Mouse (Mus musculus) layer of hippocampus, adult 2 months (tissue): ENCODE results near the gene Ywhae. TPM values are rescaled to one million over a fixed set of nuclear protein-coding genes. Genes with fewer than 3 reads are reported as not detected.
"Not testable (repeated sequence)": the region's sequence is repeated elsewhere in the genome, so short reads cannot be mapped to it uniquely, and the experiment has no call there.

Experiments used
- DNase-seq, 2 experiments: peaks; one replicate each; pipeline ENCODE4 v3.0.0; 2022; ENCODE audit warnings: low spot score in 2 of 2
- H3K27ac ChIP-seq: fragments of 200-600 bp; 2 replicates; pipeline ENCODE4 v1.8.1; 2022
- H3K4me3 ChIP-seq: fragments of 200-600 bp; 2 replicates; pipeline ENCODE4 v1.8.1; 2022; ENCODE audit warnings: mild to moderate bottlenecking
- CTCF ChIP-seq: fragments of 200-600 bp; conservative IDR thresholded peaks from 2 replicates; pipeline ENCODE4 v1.8.1; 2022; ENCODE audit warnings: antibody characterized with exemption, mild to moderate bottlenecking, moderate library complexity
- long read RNA-seq, 2 experiments: library from polyadenylated mRNA; stranded (forward); transcript quantifications; one replicate each; pipeline ENCODE4 v2.0.0; 2021; ENCODE audit warnings: borderline mapping rate in 2 of 2
- total RNA-seq, 2 experiments: library from RNA; stranded (reverse); gene quantifications; 2 replicates each; pipeline ENCODE4 v1.2.3; 2021

Gene Ywhae
- total RNA-seq, result 1,000 to 10,000 TPM; 1,140 to 1,236 TPM
- long read RNA-seq, experiment 1, transcript Ywhae-201 (6 exons, 2,100 nt), result major isoform, 719 of 771 reads
- long read RNA-seq, experiment 1, partial matches to known transcripts, result 13 of 771 reads
- long read RNA-seq, experiment 1, other reads (novel, unspliced or antisense), result 39 of 771 reads
- long read RNA-seq, experiment 2, transcript Ywhae-201 (6 exons, 2,100 nt), result major isoform, 986 of 1,045 reads
- long read RNA-seq, experiment 2, partial matches to known transcripts, result 13 of 1,045 reads
- long read RNA-seq, experiment 2, other reads (novel, unspliced or antisense), result 46 of 1,045 reads

GRCm38 (mm10) chr11:75732434-75733226 is at the start of gene Ywhae:
Gene Ywhae, plus strand, starts transcription at chr11:75732869.
- no peak; the same call in 1 of the 2 replicates for TF ChIP-seq CTCF
- peak within 1 kb of the TSS; percentile 71 for H3K4me3 ChIP-seq
- peak; percentile 88 to 89 for DNase-seq
- peak within 1 kb of the TSS; percentile 100 for H3K27ac ChIP-seq

DNA sequence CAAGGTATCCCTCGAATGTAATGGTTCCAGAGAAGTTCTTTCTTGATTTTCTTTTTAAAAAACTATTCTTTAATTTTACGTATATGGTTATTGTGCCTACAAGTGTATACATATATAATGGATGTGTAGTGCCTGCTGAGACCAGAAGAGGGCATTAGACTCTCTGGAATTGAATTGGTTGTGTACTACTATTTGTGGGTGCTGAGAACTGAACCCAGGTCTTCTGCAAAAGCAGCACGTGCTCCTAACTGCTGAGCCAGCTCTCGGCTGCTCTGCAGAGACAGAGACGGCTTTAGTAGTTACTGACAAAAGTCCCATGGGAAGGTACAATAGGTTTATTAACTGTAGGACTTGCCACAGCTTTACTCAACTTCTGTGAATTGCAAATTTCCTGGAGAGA is 48.2 kb upstream of the Ywhae start:
- no peak for DNase-seq
- Histone ChIP-seq H3K4me3 (no peak overlapping the region), H3K27ac (no peak overlapping the region)
- peak; percentile 46 for TF ChIP-seq CTCF

DNA sequence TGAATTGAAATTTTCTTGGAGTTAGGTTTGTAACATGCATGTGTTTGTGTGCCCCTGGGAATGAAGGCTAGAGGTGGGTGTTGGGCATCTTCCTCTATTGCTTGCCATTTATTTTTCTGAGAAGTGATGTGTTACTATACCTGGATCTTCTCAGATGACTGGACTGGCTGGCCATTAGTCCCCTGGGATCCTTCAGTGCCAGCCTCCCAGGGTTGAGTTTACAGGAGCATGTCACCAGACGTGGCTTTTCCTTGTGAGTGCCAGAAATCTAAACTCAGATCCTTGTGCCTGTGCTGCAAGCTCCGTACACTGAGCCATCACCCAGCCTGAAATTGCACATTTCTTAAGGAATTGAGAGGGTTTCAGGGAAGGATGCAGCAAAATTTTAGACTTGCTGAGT is 47.7 kb upstream of the Ywhae start:
- Histone ChIP-seq H3K27ac (no peak overlapping the region), H3K4me3 (no peak overlapping the region)
- DNase-seq, result no peak
- TF ChIP-seq CTCF, result no peak

- H3K4me3 ChIP-seq, result no peak overlapping the region
- no peak overlapping the region for H3K27ac ChIP-seq
- no peak for DNase-seq
- TF ChIP-seq CTCF, result no peak
Measured at GRCm38 (mm10) chr11:75687343-75687993, 45.2 kb upstream of the Ywhae start.

GRCm38 (mm10) chr11:75688132-75688531 is 44.5 kb upstream of the Ywhae start:
- no peak overlapping the region for H3K4me3 ChIP-seq
- no peak for DNase-seq
- no peak for TF ChIP-seq CTCF
- H3K27ac ChIP-seq, result no peak overlapping the region

GRCm38 (mm10) chr11:75689977-75690376 is 42.7 kb upstream of the Ywhae start:
- Histone ChIP-seq H3K27ac (peak overlapping the region; percentile 32), H3K4me3 (no peak overlapping the region)
- TF ChIP-seq CTCF, result no peak
- DNase-seq, result no peak

- no peak for DNase-seq
- H3K27ac ChIP-seq, result no peak overlapping the region
- no peak for TF ChIP-seq CTCF
Measured at GRCm38 (mm10) chr11:75691047-75691446, 41.6 kb upstream of the Ywhae start.

GRCm38 (mm10) chr11:75693570-75693969 is 39.1 kb upstream of the Ywhae start:
- TF ChIP-seq CTCF, result no peak
- DNase-seq, result no peak
- H3K4me3 ChIP-seq, result no peak overlapping the region
- H3K27ac ChIP-seq, result no peak overlapping the region

More at GRCm38 (mm10) chr11:75691047-75691446, 41.6 kb upstream of the Ywhae start:
- no peak overlapping the region for H3K4me3 ChIP-seq

GRCm38 (mm10) chr11:75697464-75697863 is 35.2 kb upstream of the Ywhae start:
- not testable (repeated sequence) for H3K4me3 ChIP-seq, DNase-seq, H3K27ac ChIP-seq

DNA sequence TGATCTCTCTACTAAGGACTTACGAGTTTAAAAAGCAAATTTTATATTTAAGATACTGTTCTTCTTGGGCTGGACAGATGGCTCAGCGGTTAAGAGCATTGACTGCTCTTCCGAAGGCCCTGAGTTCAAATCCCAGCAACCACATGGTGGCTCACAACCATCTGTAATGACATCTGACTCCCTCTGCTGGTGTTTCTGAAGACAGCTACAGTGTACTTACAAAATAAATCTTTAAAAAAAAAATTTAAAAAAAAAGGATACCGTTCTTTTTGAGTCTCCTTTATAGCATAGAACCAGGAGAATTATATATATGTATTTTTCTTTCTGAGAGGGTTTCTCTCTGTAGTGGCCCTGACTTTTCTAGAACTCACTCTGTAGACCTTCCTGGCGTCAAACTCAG is 32.1 kb upstream of the Ywhae start:
- TF ChIP-seq CTCF, result peak; percentile 46
- DNase-seq, result no peak
- no peak overlapping the region for H3K27ac ChIP-seq
- H3K4me3 ChIP-seq, result no peak overlapping the region

DNA sequence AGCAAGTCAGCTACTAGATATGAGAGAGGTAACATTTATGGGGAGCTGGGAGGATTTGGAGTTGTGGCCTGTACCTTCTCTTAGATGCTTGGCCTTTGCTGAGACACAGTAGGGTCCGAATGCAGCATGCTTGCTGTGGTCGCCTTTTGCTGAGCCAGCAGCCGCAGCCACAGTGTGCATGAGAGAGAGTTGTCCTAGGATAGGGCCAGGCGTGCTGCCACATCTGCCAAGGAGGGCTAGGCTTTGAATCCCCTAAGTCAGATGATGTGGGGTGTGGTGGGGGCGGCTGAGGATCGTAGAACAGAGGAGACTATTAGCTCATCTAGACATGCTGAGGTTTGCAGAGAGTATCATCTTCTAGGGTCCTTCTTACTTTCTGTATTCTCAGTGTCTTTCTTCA is 29.9 kb upstream of the Ywhae start:
- TF ChIP-seq CTCF, result no peak

DNA sequence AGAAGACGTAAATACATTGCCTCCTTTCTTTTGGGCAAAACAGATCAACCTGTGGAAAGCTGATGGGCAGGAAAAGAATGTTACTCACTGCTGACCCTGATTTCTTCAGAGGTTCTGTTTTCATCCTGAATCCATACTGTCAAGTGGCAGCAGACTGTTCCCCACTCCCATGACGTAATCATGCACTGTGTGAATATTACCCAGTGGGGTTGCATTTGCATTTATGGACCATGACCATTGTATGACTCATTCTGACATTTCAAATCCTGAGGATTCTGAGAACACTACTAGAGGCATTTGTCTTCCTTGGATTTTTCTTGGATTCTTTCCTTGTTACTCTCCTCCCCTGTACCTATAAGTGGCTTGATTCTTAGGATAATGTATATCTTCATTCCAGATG is 28.9 kb upstream of the Ywhae start:
- Histone ChIP-seq H3K4me3 (no peak overlapping the region), H3K27ac (no peak overlapping the region)
- DNase-seq, result no peak
- no peak for TF ChIP-seq CTCF

More for the DNA sequence above, 29.9 kb upstream of the Ywhae start:
- DNase-seq, result no peak
- Histone ChIP-seq H3K27ac (no peak overlapping the region), H3K4me3 (no peak overlapping the region)

DNA sequence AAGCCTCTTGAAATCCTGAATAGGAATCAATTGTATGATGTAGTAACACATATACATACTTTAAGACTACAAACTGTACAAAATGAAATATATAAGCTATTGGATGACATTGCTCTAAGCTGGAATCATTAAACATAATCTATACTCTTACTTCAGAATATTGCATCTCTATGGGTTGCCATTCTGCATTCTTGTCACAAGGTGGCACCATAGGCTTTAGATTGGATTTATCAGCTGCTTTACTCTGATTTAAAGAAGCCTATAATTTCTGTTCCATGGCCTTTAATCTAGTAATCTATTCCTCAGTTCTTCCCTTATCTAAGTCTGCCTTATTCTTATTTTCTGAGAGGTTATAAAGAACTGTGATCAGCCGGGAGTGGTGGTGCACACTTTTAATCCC is 18.7 kb upstream of the Ywhae start:
- peak; percentile 88 for TF ChIP-seq CTCF
- Histone ChIP-seq H3K27ac (no peak overlapping the region), H3K4me3 (no peak overlapping the region)
- DNase-seq, result no peak

- Histone ChIP-seq H3K27ac (no peak overlapping the region), H3K4me3 (no peak overlapping the region)
- no peak for DNase-seq
- TF ChIP-seq CTCF, result no peak
Measured at GRCm38 (mm10) chr11:75715556-75715955, 17.1 kb upstream of the Ywhae start.
